Mouse (Mus musculus) mouse trophoblast stem cell (cell line): ENCODE results near the gene Vinac1.

Source experiments
- in situ Hi-C, 2 experiments: fragments of 300-500 bp; cut with MseI, MboI; formaldehyde crosslinking; loops; 2 replicates in 1 of 2; 3 replicates in 1 of 2; pipeline ENCODE4 v1.15.1; 2025

Vinac1 gene

GRCm38 (mm10) chr2:129047811-129048210 is at the start of gene Vinac1:
Gene Vinac1, minus strand, starts transcription at chr2:129048172.
- in situ Hi-C loops: no loop called here

- in situ Hi-C loops: no loop called here
These were observed 46.2 kb upstream of the Vinac1 start for GRCm38 (mm10) chr2:129093926-129094724.

GRCm38 (mm10) chr2:129092810-129093209 is 44.8 kb upstream of the Vinac1 start:
- in situ Hi-C loops: no loop called here

GRCm38 (mm10) chr2:129090370-129090769 is 42.4 kb upstream of the Vinac1 start:
- in situ Hi-C loops: no loop called here

- in situ Hi-C loops: no loop called here
These were observed 39.5 kb upstream of the Vinac1 start for GRCm38 (mm10) chr2:129087520-129087919.

GRCm38 (mm10) chr2:129084959-129085358 is 37.0 kb upstream of the Vinac1 start:
- in situ Hi-C loops: no loop called here

GRCm38 (mm10) chr2:129083514-129083913 is 35.5 kb upstream of the Vinac1 start:
- in situ Hi-C loops: no loop called here

- in situ Hi-C loops: no loop called here
These were observed 33.1 kb upstream of the Vinac1 start for GRCm38 (mm10) chr2:129081097-129081496.

GRCm38 (mm10) chr2:129079194-129079593 is 31.2 kb upstream of the Vinac1 start:
- in situ Hi-C loops: no loop called here

GRCm38 (mm10) chr2:129078313-129078712 is 30.3 kb upstream of the Vinac1 start:
- in situ Hi-C loops: no loop called here

GRCm38 (mm10) chr2:129070296-129070695 is 22.3 kb upstream of the Vinac1 start:
- in situ Hi-C loops: no loop called here

- in situ Hi-C loops: no loop called here
These were observed 18.4 kb upstream of the Vinac1 start for GRCm38 (mm10) chr2:129066326-129066725.

- in situ Hi-C loops: no loop called here
These were observed 17.7 kb upstream of the Vinac1 start, which contains the start of gene Ttl for GRCm38 (mm10) chr2:129065437-129066282. Gene Ttl, plus strand, starts transcription at chr2:129065942.

GRCm38 (mm10) chr2:129061456-129062059 is 13.6 kb upstream of the Vinac1 start:
- in situ Hi-C loops: no loop called here

- in situ Hi-C loops: loop anchor here in 1 of 2 experiments (5.0 kb wide), 1 partner anchor 111 kb away; no protein-coding TSS in a partner anchor
These were observed 10.0 kb upstream of the Vinac1 start for GRCm38 (mm10) chr2:129057920-129058361.

GRCm38 (mm10) chr2:129057256-129057655 is 9.3 kb upstream of the Vinac1 start:
- in situ Hi-C loops: loop anchor here in 1 of 2 experiments (5.0 kb wide), 1 partner anchor 110 kb away; no protein-coding TSS in a partner anchor

- in situ Hi-C loops: loop anchor here in 1 of 2 experiments (5.0 kb wide), 1 partner anchor 109 kb away; no protein-coding TSS in a partner anchor
These were observed 8.6 kb upstream of the Vinac1 start for GRCm38 (mm10) chr2:129056597-129056996.

GRCm38 (mm10) chr2:129055741-129056140 is 7.8 kb upstream of the Vinac1 start:
- in situ Hi-C loops: loop anchor here in 1 of 2 experiments (5.0 kb wide), 1 partner anchor 108 kb away; no protein-coding TSS in a partner anchor

GRCm38 (mm10) chr2:129052451-129052983 is 4.5 kb upstream of the Vinac1 start:
- in situ Hi-C loops: loop anchor here in 1 of 2 experiments (5.0 kb wide), 1 partner anchor 105 kb away; no protein-coding TSS in a partner anchor

- in situ Hi-C loops: no loop called here
These were observed 1.2 kb downstream of the Vinac1 start for GRCm38 (mm10) chr2:129046846-129047196.

- in situ Hi-C loops: no loop called here
These were observed 1.7 kb downstream of the Vinac1 start for GRCm38 (mm10) chr2:129046172-129046845.
